Mouse (Mus musculus) stomach, embryonic 14.5 days (tissue): ENCODE data around the gene Fkbp7. TPM values are rescaled to one million over a fixed set of nuclear protein-coding genes. Genes with fewer than 3 reads are reported as not detected.

Experiments
- ATAC-seq: fragments of 200-750 bp; cut with Nextera tagmentation; 2 replicates; pipeline ENCODE4 v1.8.0; 2017; ENCODE audit warnings: low read depth, moderate TSS enrichment; ENCODE audit not compliant: insufficient number of reproducible peaks, insufficient read depth, low FRiP score
- H3K27ac ChIP-seq: fragments of 300-500 bp; sonication (generic); 2 replicates; pipeline ENCODE4 v1.5.1; 2014; ENCODE audit warnings: mild to moderate bottlenecking, low read length, moderate library complexity, mixed read lengths
- H3K27me3 ChIP-seq: fragments of 300-500 bp; sonication (generic); 2 replicates; pipeline ENCODE4 v1.6.1; 2014; ENCODE audit warnings: low read length, control low read depth, mixed read lengths; ENCODE audit not compliant: control insufficient read depth, insufficient read depth
- H3K36me3 ChIP-seq: fragments of 300-500 bp; sonication (generic); 2 replicates; pipeline ENCODE4 v1.6.1; 2014; ENCODE audit warnings: mild to moderate bottlenecking, control low read depth, low read length, moderate library complexity, mixed read lengths; ENCODE audit not compliant: control insufficient read depth, insufficient read depth
- H3K4me1 ChIP-seq: fragments of 300-500 bp; sonication (generic); 2 replicates; pipeline ENCODE4 v1.6.1; 2014; ENCODE audit warnings: low read length, control low read depth, mixed read lengths; ENCODE audit not compliant: control insufficient read depth, insufficient read depth
- H3K4me2 ChIP-seq: fragments of 300-500 bp; sonication (generic); replicated peaks from 2 replicates; pipeline ENCODE4 v1.6.1; 2014; ENCODE audit warnings: low read depth, low read length, control low read depth
- H3K4me3 ChIP-seq: fragments of 300-500 bp; sonication (generic); 2 replicates; pipeline ENCODE4 v1.5.1; 2014; ENCODE audit warnings: low read depth, low read length, control low read depth
- H3K9ac ChIP-seq: fragments of 300-500 bp; sonication (generic); replicated peaks from 2 replicates; pipeline ENCODE4 v1.6.1; 2014; ENCODE audit warnings: low read depth, mild to moderate bottlenecking, control low read depth, low read length, moderate library complexity, mixed read lengths
- H3K9me3 ChIP-seq: fragments of 300-500 bp; sonication (generic); 2 replicates; pipeline ENCODE4 v1.6.1; 2016; ENCODE audit warnings: low read depth, low read length, control low read depth; ENCODE audit not compliant: control insufficient read depth
- WGBS: fragments of 180-500 bp; shearing (Covaris S2); extraction: QIAGEN DNeasy Blood & Tissue Kit; methylation state at CpG from one replicate; pipeline ENCODE4 v1.1.7; 2014; 5-methylcytosine and 5-hydroxymethylcytosine counted together
- polyA plus RNA-seq: library from polyadenylated mRNA; unstranded; fragments of >200 nt; fragmentation: Nextera tagmentation; extraction: Ambion mirVana; gene quantifications from 2 replicates; pipeline ENCODE4 v1.2.1, GENCODE M21; 2014

Fkbp7 gene
- polyA plus RNA-seq, 1 experiment from 2014 or later, result 84.8 TPM

- Histone ChIP-seq H3K9me3 (no peaks in the 10 kb centered on the region), H3K9ac (no peak overlapping the region), H3K36me3 (no peaks in the 10 kb centered on the region), H3K27me3 (no peaks in the 10 kb centered on the region), H3K4me3 (no peak overlapping the region), H3K4me1 (no peaks in the 10 kb centered on the region), H3K4me2 (no peak overlapping the region), H3K27ac (no peak overlapping the region)
- 12% methylated on average over 1 of the region's 1 CpGs for WGBS
- ATAC-seq, result no peak
Observed at GRCm38 (mm10) chr2:76655982-76656381, 16.9 kb downstream of the Fkbp7 start.

GRCm38 (mm10) chr2:76655444-76655843 is 17.5 kb downstream of the Fkbp7 start:
- H3K4me1 ChIP-seq, result no peaks in the 10 kb centered on the region
- H3K9ac ChIP-seq, result no peak overlapping the region
- H3K9me3 ChIP-seq, result no peaks in the 10 kb centered on the region
- no peak for ATAC-seq
- no peaks in the 10 kb centered on the region for H3K27me3 ChIP-seq
- H3K4me3 ChIP-seq, result no peak overlapping the region
- 74% methylated on average over 3 of the region's 3 CpGs for WGBS
- no peak overlapping the region for H3K4me2 ChIP-seq
- H3K27ac ChIP-seq, result no peak overlapping the region
- H3K36me3 ChIP-seq, result no peaks in the 10 kb centered on the region

GRCm38 (mm10) chr2:76654646-76655045 is 18.3 kb downstream of the Fkbp7 start:
- H3K4me1 ChIP-seq, result no peaks in the 10 kb centered on the region
- H3K9me3 ChIP-seq, result no peaks in the 10 kb centered on the region
- no peaks in the 10 kb centered on the region for H3K27me3 ChIP-seq
- H3K36me3 ChIP-seq, result no peaks in the 10 kb centered on the region
- no peak overlapping the region for H3K4me3 ChIP-seq
- no peak overlapping the region for H3K27ac ChIP-seq
- ATAC-seq, result 0 out of 2 replicates have a peak, but pooled peaks have one; percentile 42
- H3K4me2 ChIP-seq, result no peak overlapping the region
- no peak overlapping the region for H3K9ac ChIP-seq
- whole genome bisulfite sequencing, result 63% methylated on average over 5 of the region's 5 CpGs

- H3K4me3 ChIP-seq, result no peak overlapping the region
- no peak overlapping the region for H3K9ac ChIP-seq
- H3K36me3 ChIP-seq, result no peaks in the 10 kb centered on the region
- WGBS, result 91% methylated on average over 4 of the region's 4 CpGs
- H3K27ac ChIP-seq, result no peak overlapping the region
- no peak overlapping the region for H3K4me2 ChIP-seq
- no peaks in the 10 kb centered on the region for H3K9me3 ChIP-seq
- 0 out of 2 replicates have a peak, but pooled peaks cover 2% of the 10 kb centered on the region for H3K4me1 ChIP-seq
- H3K27me3 ChIP-seq, result no peaks in the 10 kb centered on the region
- ATAC-seq, result no peak
Observed at GRCm38 (mm10) chr2:76653070-76653469, 19.8 kb downstream of the Fkbp7 start.

GRCm38 (mm10) chr2:76648666-76649141 is 24.2 kb downstream of the Fkbp7 start:
- peak overlapping the region; percentile 85 for H3K4me3 ChIP-seq
- peak; percentile 39; the same call in 1 of the 2 replicates for ATAC-seq
- H3K4me2 ChIP-seq, result peak overlapping the region; percentile 72
- peak overlapping the region; percentile 80 for H3K27ac ChIP-seq
- no peaks in the 10 kb centered on the region for H3K9me3 ChIP-seq
- WGBS, result 28% methylated on average over 13 of the region's 13 CpGs
- 0 out of 2 replicates have a peak, but pooled peaks cover 7% of the 10 kb centered on the region for H3K4me1 ChIP-seq
- H3K27me3 ChIP-seq, result no peaks in the 10 kb centered on the region
- H3K9ac ChIP-seq, result peak overlapping the region; percentile 41; the same call in 1 of the 2 replicates
- no peaks in the 10 kb centered on the region for H3K36me3 ChIP-seq

- H3K9me3 ChIP-seq, result no peaks in the 10 kb centered on the region
- peak within 1 kb of the TSS; percentile 72 for H3K4me2 ChIP-seq
- peak within 1 kb of the TSS; percentile 85 for H3K4me3 ChIP-seq
- H3K27ac ChIP-seq, result peak within 1 kb of the TSS; percentile 80
- H3K9ac ChIP-seq, result peak within 1 kb of the TSS; percentile 66
- ATAC-seq, result peak; percentile 99
- 0 out of 2 replicates have a peak, but pooled peaks cover 7% of the 10 kb centered on the region for H3K4me1 ChIP-seq
- peaks cover 2% of the 10 kb centered on the region; the same call in 1 of the 2 replicates for H3K36me3 ChIP-seq
- H3K27me3 ChIP-seq, result no peaks in the 10 kb centered on the region
- WGBS, result under 1% methylated on average over 36 of the region's 42 CpGs
Observed at GRCm38 (mm10) chr2:76647883-76648570, 24.9 kb downstream of the Fkbp7 start, which contains the start of the genes Prkra and Pjvk. Gene Prkra (minus strand): TSS chr2:76648015. Gene Pjvk (plus strand): TSS chr2:76648476.

GRCm38 (mm10) chr2:76647441-76647869 is 25.5 kb downstream of the Fkbp7 start:
- peak overlapping the region; percentile 85 for H3K4me3 ChIP-seq
- H3K4me2 ChIP-seq, result peak overlapping the region; percentile 72
- WGBS, result 1% methylated on average over 32 of the region's 32 CpGs
- H3K4me1 ChIP-seq, result 0 out of 2 replicates have a peak, but pooled peaks cover 7% of the 10 kb centered on the region
- peak overlapping the region; percentile 66 for H3K9ac ChIP-seq
- H3K36me3 ChIP-seq, result peaks cover 7% of the 10 kb centered on the region; the same call in 1 of the 2 replicates
- peak overlapping the region; percentile 79 for H3K27ac ChIP-seq
- H3K27me3 ChIP-seq, result no peaks in the 10 kb centered on the region
- no peaks in the 10 kb centered on the region for H3K9me3 ChIP-seq
- ATAC-seq, result peak; percentile 21

GRCm38 (mm10) chr2:76643801-76644200 is 29.1 kb downstream of the Fkbp7 start:
- Histone ChIP-seq H3K36me3 (peaks cover 28% of the 10 kb centered on the region; the same call in 1 of the 2 replicates), H3K4me3 (no peak overlapping the region), H3K9ac (no peak overlapping the region), H3K4me2 (no peak overlapping the region), H3K9me3 (no peaks in the 10 kb centered on the region), H3K27me3 (no peaks in the 10 kb centered on the region), H3K4me1 (0 out of 2 replicates have a peak, but pooled peaks cover 7% of the 10 kb centered on the region), H3K27ac (no peak overlapping the region)
- ATAC-seq, result no peak
